Mouse (Mus musculus): Measurements from ENCODE around the gene Lhfpl5. TPM values are rescaled to one million over a fixed set of nuclear protein-coding genes. Genes with fewer than 3 reads are reported as not detected.
"Not testable (repeated sequence)": the region's sequence is repeated elsewhere in the genome, so short reads cannot be mapped to it uniquely, and the experiment has no call there.

Lhfpl5 gene
- polyA plus RNA-seq, 1 experiment from 2014 or later = 1.7 TPM

DNA sequence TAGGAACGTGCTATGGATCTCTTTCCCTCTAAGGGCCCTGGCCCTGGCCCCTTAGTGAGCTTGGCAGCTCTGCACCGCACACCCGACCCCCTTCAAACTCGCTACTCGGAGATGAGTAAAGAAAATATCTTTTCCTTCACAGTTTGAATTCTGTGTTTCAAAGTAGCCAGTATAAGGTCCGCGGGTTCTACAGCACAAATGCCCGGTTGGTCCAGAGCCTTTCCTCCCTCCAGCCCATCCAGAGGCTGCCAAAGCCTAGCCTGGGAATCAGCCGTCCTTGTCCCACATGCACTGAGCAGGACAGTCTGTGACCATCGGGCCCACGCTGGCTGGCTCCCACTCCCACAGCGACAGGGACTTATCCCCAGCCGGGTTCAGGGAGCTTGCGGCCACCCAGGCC, 26.3 kb upstream of the Lhfpl5 start, which contains the start of gene Clpsl2:
Gene Clpsl2, plus strand, starts transcription at position 301 of the 400 bp plus-strand sequence.
- Histone ChIP-seq H3K36me3 (no peaks in the 10 kb centered on the region), H3K9ac (replicated peaks) (no peak within 1 kb of the TSS), H3K9me3 (no peaks in the 10 kb centered on the region), H3K27ac (replicated peaks) (no peak within 1 kb of the TSS), H3K4me1 (0 out of 2 replicates have a peak, but pooled peaks cover 3% of the 10 kb centered on the region), H3K4me3 (no peak within 1 kb of the TSS), H3K4me2 (replicated peaks) (no peak within 1 kb of the TSS), H3K27me3 (no peaks in the 10 kb centered on the region)
- no peak for ATAC-seq (ENCODE audit: low FRiP score, low read depth)
- WGBS = 83% methylated on average over 14 of the region's 14 CpGs

DNA sequence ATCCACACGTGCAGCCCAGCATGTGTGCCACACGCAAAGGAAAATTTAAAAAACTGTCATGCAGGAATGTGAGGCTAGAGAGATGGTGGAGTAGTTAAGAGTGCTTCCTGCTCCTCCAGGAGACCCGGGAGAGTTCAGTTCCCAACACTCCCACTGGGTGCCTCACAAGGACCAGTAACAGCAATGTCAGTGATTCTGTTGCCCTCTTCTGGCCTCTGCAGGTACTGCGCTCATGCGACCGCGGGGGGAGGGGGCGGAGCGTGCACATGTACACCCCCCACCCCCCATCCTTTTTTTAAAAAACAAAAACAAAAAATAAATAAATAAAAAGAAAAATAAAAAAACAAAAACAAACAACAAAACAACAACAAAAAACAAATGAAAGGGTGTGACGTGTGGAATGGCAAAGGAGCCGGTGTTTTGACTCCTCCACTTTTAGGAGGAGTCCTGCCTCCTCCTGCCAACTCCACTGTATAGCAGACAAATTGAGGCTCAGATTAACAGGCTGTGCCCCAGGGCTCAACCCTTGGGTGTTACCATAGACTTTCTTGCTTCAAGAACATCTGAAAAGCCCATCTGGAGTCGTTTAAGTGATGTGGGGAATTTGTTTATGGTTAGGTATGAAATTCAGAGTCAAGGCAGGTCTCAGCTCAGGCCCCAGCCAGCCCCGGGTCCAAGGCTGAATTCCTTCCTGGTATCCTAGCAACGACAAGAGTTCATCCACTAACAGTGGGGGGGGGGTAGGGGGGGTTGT, 22.2 kb upstream of the Lhfpl5 start:
- Histone ChIP-seq H3K4me3 (no peak overlapping the region), H3K9ac (replicated peaks) (no peak overlapping the region), H3K27ac (replicated peaks) (no peak overlapping the region), H3K27me3 (no peaks in the 10 kb centered on the region), H3K4me2 (replicated peaks) (no peak overlapping the region), H3K36me3 (no peaks in the 10 kb centered on the region), H3K9me3 (no peaks in the 10 kb centered on the region), H3K4me1 (peaks cover 15% of the 10 kb centered on the region)
- WGBS = 5% methylated on average over 14 of the region's 14 CpGs
- no peak for ATAC-seq (ENCODE audit: low FRiP score, low read depth)

DNA sequence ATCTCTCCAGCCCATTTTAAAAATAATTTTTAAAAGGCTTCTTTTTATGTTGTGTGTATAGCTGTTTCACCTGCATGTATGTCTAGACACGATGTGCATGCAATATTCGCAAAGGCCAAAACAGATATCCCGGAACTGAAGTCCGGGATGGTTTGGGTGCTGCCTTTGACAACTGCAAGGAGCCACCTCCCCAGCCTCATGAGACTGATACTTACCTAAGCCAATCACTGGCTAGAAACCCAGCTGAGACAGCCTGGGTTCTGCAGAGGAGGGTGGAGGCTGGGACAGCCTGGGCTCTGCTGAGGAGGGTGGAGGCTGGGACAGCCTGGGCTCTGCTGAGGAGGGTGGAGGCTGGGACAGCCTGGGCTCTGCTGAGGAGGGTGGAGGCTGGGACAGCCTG, 21.4 kb upstream of the Lhfpl5 start:
- H3K4me3 ChIP-seq; H3K27me3 ChIP-seq; H3K4me2 ChIP-seq (replicated peaks); H3K9me3 ChIP-seq; H3K36me3 ChIP-seq; ATAC-seq (ENCODE audit: low FRiP score, low read depth); H3K27ac ChIP-seq (replicated peaks); H3K9ac ChIP-seq (replicated peaks): not testable (repeated sequence)
- H3K4me1 ChIP-seq = peaks cover 15% of the 10 kb centered on the region
- whole genome bisulfite sequencing = 95% methylated on average over 4 of the region's 4 CpGs

DNA sequence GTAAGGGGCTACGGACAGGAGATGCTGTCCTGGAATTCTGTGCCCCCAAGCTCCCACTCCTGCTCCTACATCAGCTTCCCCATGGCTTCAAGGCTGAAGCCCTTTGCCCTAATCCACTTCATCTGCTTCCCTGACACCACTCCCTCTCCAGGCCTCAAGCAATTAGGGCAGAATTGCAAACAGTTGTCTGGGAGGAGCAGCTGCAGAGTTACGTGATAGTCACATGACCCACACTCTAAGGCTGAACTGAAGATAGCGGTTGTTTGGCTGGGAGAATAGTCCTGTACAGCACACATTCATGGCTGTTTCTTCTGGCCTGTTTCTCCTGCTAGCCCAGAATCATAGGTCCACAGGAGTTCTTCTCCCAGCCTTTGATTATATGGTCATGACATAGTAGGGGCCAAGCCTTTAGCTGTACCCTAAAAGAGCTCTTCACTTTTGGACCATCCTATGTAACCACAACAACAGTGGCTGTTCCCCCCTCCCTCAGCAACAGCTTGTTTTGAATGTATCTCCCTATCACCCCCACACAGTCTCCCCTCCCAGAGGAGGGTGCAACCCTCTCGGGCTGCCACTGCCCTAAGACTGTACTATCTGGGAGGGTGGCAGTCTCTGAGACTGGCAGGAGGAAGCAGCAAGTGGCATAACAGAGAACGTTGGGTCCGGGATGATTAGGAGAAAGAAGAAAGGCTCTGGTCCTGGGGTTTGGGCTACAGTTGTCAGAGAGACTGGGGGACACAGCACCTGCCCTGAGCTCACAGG, 18.6 kb upstream of the Lhfpl5 start:
- Histone ChIP-seq H3K27me3 (no peaks in the 10 kb centered on the region), H3K9me3 (no peaks in the 10 kb centered on the region), H3K27ac (replicated peaks) (no peak overlapping the region), H3K36me3 (no peaks in the 10 kb centered on the region), H3K4me3 (no peak overlapping the region), H3K4me1 (peaks cover 15% of the 10 kb centered on the region), H3K4me2 (replicated peaks) (no peak overlapping the region), H3K9ac (replicated peaks) (no peak overlapping the region)
- WGBS = 56% methylated on average over 6 of the region's 6 CpGs
- no peak for ATAC-seq (ENCODE audit: low FRiP score, low read depth)

DNA sequence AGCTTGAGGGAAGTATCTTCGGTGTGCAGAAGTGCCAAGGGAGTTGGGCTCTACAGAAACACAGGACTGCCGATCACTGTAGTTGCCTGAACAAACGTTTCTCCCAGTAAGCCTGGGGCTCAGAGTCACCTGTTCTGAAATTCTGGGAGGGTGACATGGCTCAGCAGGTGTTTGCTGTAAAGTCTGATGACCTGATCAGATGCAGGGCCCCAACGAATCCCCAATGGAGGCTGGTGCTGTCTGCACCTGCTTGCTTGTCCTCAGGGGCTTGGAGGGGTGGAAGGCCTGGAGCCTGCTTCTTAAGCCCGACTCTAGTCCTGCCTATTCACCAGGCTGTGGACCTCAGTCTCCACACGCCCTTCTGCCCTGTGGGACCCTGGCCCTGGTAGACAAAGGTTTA, 17.7 kb upstream of the Lhfpl5 start:
- no peak for ATAC-seq (ENCODE audit: low FRiP score, low read depth)
- no peak overlapping the region for H3K4me2 ChIP-seq (replicated peaks)
- no peak overlapping the region for H3K9ac ChIP-seq (replicated peaks)
- no peak overlapping the region for H3K27ac ChIP-seq (replicated peaks)
- H3K36me3 ChIP-seq = no peaks in the 10 kb centered on the region
- H3K4me3 ChIP-seq = no peak overlapping the region
- H3K9me3 ChIP-seq = no peaks in the 10 kb centered on the region
- 80% methylated on average over 6 of the region's 6 CpGs for WGBS
- H3K4me1 ChIP-seq = peaks cover 15% of the 10 kb centered on the region
- no peaks in the 10 kb centered on the region for H3K27me3 ChIP-seq

DNA sequence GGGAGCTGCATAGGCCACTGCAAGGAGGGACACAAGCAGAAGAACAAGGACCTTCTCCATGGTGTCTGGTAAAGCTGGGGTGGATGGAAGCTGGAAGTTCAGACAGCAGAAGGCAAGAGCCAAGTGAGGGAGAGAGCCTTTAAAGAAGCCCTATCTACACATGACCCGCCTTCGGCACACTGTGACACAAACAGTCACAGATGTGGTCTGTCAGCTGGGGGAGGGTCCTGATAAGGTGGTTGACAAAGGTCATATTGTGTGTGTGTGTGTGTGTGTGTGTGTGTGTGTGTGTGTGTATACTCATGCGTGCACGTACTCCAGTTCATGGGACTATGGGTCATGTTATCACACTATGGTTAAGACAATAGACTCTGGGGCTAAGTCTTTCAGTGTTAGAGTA, 14.8 kb upstream of the Lhfpl5 start, which contains the start of gene Clps:
Gene Clps, minus strand, starts transcription at position 169 of the 400 bp plus-strand sequence.
- WGBS = 86% methylated on average over 4 of the region's 4 CpGs
- H3K4me1 ChIP-seq = peaks cover 12% of the 10 kb centered on the region
- H3K27me3 ChIP-seq = no peaks in the 10 kb centered on the region
- H3K4me2 ChIP-seq (replicated peaks) = no peak within 1 kb of the TSS
- H3K9me3 ChIP-seq = no peaks in the 10 kb centered on the region
- no peak within 1 kb of the TSS for H3K27ac ChIP-seq (replicated peaks)
- no peak within 1 kb of the TSS for H3K9ac ChIP-seq (replicated peaks)
- no peak for ATAC-seq (ENCODE audit: low FRiP score, low read depth)
- H3K36me3 ChIP-seq = no peaks in the 10 kb centered on the region
- H3K4me3 ChIP-seq = no peak within 1 kb of the TSS

DNA sequence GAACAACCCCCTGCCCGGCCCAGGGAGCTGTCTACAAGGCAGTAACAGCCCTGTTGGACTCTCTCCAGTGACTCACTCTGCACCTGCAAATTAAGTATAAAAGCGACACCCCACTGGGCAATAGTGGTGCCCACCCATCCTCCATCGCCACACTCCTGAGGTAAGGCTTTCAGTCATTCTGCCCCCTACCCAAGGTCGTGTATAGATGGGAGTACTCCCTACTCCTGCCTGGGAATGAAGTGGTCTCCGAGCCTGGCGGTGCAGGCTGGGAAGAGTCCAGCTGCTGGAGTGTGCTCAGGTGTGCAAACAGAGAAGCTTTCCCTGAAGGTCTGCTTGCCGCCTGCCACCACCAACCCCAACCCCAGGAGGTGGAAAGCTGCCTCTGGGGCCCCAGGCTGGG, 13.8 kb upstream of the Lhfpl5 start:
- H3K27me3 ChIP-seq = no peaks in the 10 kb centered on the region
- no peak for ATAC-seq (ENCODE audit: low FRiP score, low read depth)
- no peak overlapping the region for H3K4me3 ChIP-seq
- H3K27ac ChIP-seq (replicated peaks) = no peak overlapping the region
- no peaks in the 10 kb centered on the region for H3K36me3 ChIP-seq
- no peak overlapping the region for H3K4me2 ChIP-seq (replicated peaks)
- peaks cover 3% of the 10 kb centered on the region; the same call in 1 of the 2 replicates for H3K4me1 ChIP-seq
- no peak overlapping the region for H3K9ac ChIP-seq (replicated peaks)
- no peaks in the 10 kb centered on the region for H3K9me3 ChIP-seq
- 58% methylated on average over 7 of the region's 7 CpGs for WGBS

DNA sequence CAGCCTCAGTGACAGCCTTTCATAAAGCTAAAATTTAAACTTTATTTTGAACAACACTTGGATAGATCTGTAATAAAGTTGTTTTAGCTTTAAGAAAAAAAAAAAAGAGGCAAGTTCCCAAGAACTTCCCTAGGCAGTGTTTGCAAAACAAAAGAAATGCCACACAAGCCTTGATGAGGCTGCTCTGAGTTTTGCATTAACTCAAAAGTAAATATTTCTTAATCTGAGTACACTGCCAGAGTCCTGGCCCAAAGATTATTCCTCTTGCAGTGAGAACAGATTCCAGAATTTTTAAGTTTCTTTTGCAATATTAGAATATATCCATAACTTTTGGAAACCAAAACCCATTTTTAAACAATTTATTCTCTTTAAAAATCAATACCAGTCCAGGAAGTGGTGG, 10.3 kb upstream of the Lhfpl5 start:
- Histone ChIP-seq H3K27ac (replicated peaks) (no peak overlapping the region), H3K4me3 (no peak overlapping the region), H3K36me3 (no peaks in the 10 kb centered on the region), H3K9me3 (no peaks in the 10 kb centered on the region), H3K9ac (replicated peaks) (no peak overlapping the region), H3K4me1 (no peaks in the 10 kb centered on the region), H3K4me2 (replicated peaks) (no peak overlapping the region), H3K27me3 (no peaks in the 10 kb centered on the region)
- no peak for ATAC-seq (ENCODE audit: low FRiP score, low read depth)

DNA sequence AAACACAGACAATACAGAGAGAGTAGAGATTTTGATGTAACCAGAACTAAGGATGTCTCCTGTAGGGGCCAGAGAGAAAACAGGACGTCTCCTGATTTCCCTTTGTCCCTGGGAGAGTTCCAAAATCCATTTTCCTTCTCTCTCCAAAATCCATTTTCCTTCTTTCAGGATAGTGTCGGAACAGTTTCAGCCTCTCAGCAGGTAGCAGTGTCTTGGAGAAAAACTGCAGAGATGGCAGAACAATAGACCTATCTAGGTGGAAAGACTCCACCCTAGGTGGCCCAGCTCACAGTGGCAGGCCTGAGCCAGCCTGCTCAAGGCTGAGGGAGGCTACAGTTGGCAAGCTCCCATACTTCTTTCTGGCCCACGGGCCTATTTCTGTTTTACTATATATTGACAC, 7.9 kb upstream of the Lhfpl5 start:
- no peaks in the 10 kb centered on the region for H3K36me3 ChIP-seq
- H3K4me1 ChIP-seq = no peaks in the 10 kb centered on the region
- no peak overlapping the region for H3K27ac ChIP-seq (replicated peaks)
- no peaks in the 10 kb centered on the region for H3K27me3 ChIP-seq
- H3K4me3 ChIP-seq = no peak overlapping the region
- no peaks in the 10 kb centered on the region for H3K9me3 ChIP-seq
- WGBS = 15% methylated on average over 3 of the region's 3 CpGs
- H3K9ac ChIP-seq (replicated peaks) = no peak overlapping the region
- H3K4me2 ChIP-seq (replicated peaks) = no peak overlapping the region
- no peak for ATAC-seq (ENCODE audit: low FRiP score, low read depth)

DNA sequence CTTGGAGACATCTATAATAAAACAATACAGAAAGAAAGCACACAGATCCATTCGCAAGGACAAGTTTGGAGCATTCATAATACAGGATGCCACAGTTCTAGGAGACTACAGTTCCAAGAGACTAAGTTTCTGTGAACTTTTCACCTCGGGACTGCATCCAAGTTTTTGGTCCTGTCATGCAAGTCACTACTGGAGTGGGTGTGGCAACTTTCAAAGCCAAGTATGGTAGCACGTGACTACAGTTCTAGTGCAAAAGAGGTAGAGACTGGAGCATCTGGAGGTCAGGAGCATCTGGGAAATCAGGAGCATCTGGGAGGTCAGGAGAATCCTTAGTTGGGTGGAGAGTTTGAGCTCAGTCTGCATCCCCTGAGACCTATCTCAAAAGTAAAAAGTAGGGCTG, 3.6 kb upstream of the Lhfpl5 start:
- WGBS = 83% methylated on average over 3 of the region's 3 CpGs

DNA sequence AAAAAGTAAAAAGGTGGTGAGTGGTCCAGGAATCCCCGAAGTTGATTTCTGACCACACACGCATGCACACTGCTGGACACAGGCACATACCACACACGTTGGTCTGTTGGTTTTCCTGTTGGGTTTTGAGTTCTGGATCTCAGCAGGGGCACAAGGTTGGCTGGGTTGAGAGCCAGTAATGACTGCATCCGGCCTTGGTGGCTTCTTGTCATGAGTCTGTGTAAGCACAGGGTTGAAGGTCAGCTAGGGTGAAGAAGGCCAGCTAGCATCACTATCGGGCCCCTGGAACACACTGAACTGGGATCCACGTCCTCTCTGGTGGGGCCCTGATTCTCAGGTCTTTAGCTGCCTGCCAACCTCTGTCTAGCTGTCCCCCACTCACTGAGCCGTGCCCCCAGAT, 2.9 kb upstream of the Lhfpl5 start:
- Histone ChIP-seq H3K4me3 (no peak overlapping the region), H3K9me3 (no peaks in the 10 kb centered on the region), H3K36me3 (no peaks in the 10 kb centered on the region), H3K4me2 (replicated peaks) (no peak overlapping the region), H3K27me3 (0 out of 2 replicates have a peak, but pooled peaks cover 14% of the 10 kb centered on the region), H3K4me1 (peaks cover 9% of the 10 kb centered on the region), H3K27ac (replicated peaks) (no peak overlapping the region), H3K9ac (replicated peaks) (no peak overlapping the region)
- 86% methylated on average over 7 of the region's 7 CpGs for WGBS
- no peak for ATAC-seq (ENCODE audit: low FRiP score, low read depth)

More for the DNA sequence above, 3.6 kb upstream of the Lhfpl5 start:
- H3K4me2 ChIP-seq (replicated peaks) = no peak overlapping the region
- no peak overlapping the region for H3K9ac ChIP-seq (replicated peaks)
- H3K27me3 ChIP-seq = 0 out of 2 replicates have a peak, but pooled peaks cover 14% of the 10 kb centered on the region
- H3K36me3 ChIP-seq = no peaks in the 10 kb centered on the region
- no peak for ATAC-seq (ENCODE audit: low FRiP score, low read depth)
- peaks cover 9% of the 10 kb centered on the region for H3K4me1 ChIP-seq
- no peak overlapping the region for H3K27ac ChIP-seq (replicated peaks)
- no peak overlapping the region for H3K4me3 ChIP-seq
- H3K9me3 ChIP-seq = no peaks in the 10 kb centered on the region

DNA sequence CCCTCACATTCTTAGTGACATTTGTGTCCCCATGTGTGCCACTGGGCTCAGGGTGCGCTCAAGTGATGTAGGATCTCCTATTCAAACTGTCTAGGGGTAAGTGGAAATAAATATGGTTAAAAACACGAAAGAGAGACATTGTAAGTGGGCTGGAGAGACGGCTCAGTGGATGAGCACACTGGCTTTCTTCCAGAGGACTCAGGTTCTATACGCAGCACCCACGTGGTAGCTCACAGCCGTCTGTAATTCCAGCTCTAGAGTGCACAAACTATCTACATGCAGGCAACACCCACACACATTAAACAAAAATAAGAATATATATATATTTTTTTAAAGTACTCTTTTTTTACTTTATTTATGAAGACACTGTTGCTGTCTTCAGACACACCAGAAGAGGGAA, 2.5 kb upstream of the Lhfpl5 start:
- Histone ChIP-seq H3K4me2 (replicated peaks) (no peak overlapping the region), H3K9ac (replicated peaks) (no peak overlapping the region), H3K36me3 (no peaks in the 10 kb centered on the region), H3K9me3 (no peaks in the 10 kb centered on the region), H3K27ac (replicated peaks) (no peak overlapping the region), H3K4me1 (peaks cover 9% of the 10 kb centered on the region), H3K27me3 (0 out of 2 replicates have a peak, but pooled peaks cover 14% of the 10 kb centered on the region), H3K4me3 (no peak overlapping the region)
- WGBS = 80% methylated on average over 6 of the region's 6 CpGs
- ATAC-seq (ENCODE audit: low FRiP score, low read depth) = no peak
